Mouse (Mus musculus) neural tube, embryonic 10.5 days (tissue): Measurements from ENCODE around the gene Tnrc6c.

ENCODE experiments used
- DNase-seq: peaks from one replicate; pipeline ENCODE4 v3.0.0-alpha.2; 2017; ENCODE audit warnings: low spot score; ENCODE audit errors: extremely low spot score

The Tnrc6c gene

GRCm38 (mm10) chr11:117790286-117790685, 136.2 kb downstream of the Tnrc6c start:
- DNase-seq = peak; percentile 77

GRCm38 (mm10) chr11:117790703-117791440, 136.8 kb downstream of the Tnrc6c start:
- DNase-seq = peak; percentile 22

- DNase-seq = no peak
These were observed 137.3 kb downstream of the Tnrc6c start for GRCm38 (mm10) chr11:117791441-117791761.

GRCm38 (mm10) chr11:117792281-117792888, 138.3 kb downstream of the Tnrc6c start:
- peak; percentile 40 for DNase-seq

GRCm38 (mm10) chr11:117794035-117794551, 140.0 kb downstream of the Tnrc6c start:
- DNase-seq = no peak

GRCm38 (mm10) chr11:117796954-117797353, 142.9 kb downstream of the Tnrc6c start:
- no peak for DNase-seq

GRCm38 (mm10) chr11:117797511-117798159, 143.5 kb downstream of the Tnrc6c start, which contains the start of gene 6030468B19Rik:
Gene 6030468B19Rik (plus strand): TSS chr11:117797660.
- no peak for DNase-seq

GRCm38 (mm10) chr11:117798160-117798541, 144.1 kb downstream of the Tnrc6c start:
- no peak for DNase-seq

GRCm38 (mm10) chr11:117799174-117799573, 145.1 kb downstream of the Tnrc6c start:
- DNase-seq = no peak

GRCm38 (mm10) chr11:117800038-117800437, 145.9 kb downstream of the Tnrc6c start:
- DNase-seq = no peak

GRCm38 (mm10) chr11:117801650-117802049, 147.6 kb downstream of the Tnrc6c start:
- no peak for DNase-seq

GRCm38 (mm10) chr11:117803166-117803688, 149.1 kb downstream of the Tnrc6c start:
- DNase-seq = no peak

- DNase-seq = no peak
These were observed 152.7 kb downstream of the Tnrc6c start for GRCm38 (mm10) chr11:117806781-117807180.

- peak; percentile 81 for DNase-seq
These were observed 155.6 kb downstream of the Tnrc6c start, which contains the start of the genes Gm20708 and Syngr2 for GRCm38 (mm10) chr11:117809407-117810311. Gene Gm20708 (plus strand): TSS chr11:117809668. Gene Syngr2 (plus strand): TSS chr11:117809668.

- peak; percentile 74 for DNase-seq
These were observed 156.4 kb downstream of the Tnrc6c start for GRCm38 (mm10) chr11:117810401-117811046.
